Mouse (Mus musculus) hindbrain, embryonic 10.5 days (tissue): Measurements from ENCODE around the gene Asap3. TPM values are rescaled to one million over a fixed set of nuclear protein-coding genes. Genes with fewer than 3 reads are reported as not detected.

Source experiments
- DNase-seq: peaks from one replicate; pipeline ENCODE4 v3.0.0-alpha.2; 2017; ENCODE audit warnings: low spot score
- H3K27ac ChIP-seq: fragments of 300-500 bp; sonication (generic); 2 replicates; pipeline ENCODE4 v1.5.1; 2016; ENCODE audit warnings: mild to moderate bottlenecking, moderate library complexity
- H3K27me3 ChIP-seq: fragments of 300-500 bp; sonication (generic); 2 replicates; pipeline ENCODE4 v1.6.1; 2016; ENCODE audit warnings: mild to moderate bottlenecking; ENCODE audit not compliant: poor library complexity, insufficient read depth, severe bottlenecking
- H3K36me3 ChIP-seq: fragments of 300-500 bp; sonication (generic); 2 replicates; pipeline ENCODE4 v1.6.1; 2016; ENCODE audit warnings: mild to moderate bottlenecking, moderate library complexity
- H3K4me1 ChIP-seq: fragments of 300-500 bp; sonication (generic); replicated peaks from 2 replicates; pipeline ENCODE4 v1.6.1; 2016; ENCODE audit warnings: mild to moderate bottlenecking
- H3K4me3 ChIP-seq: fragments of 300-500 bp; sonication (generic); 2 replicates; pipeline ENCODE4 v1.5.1; 2016; ENCODE audit warnings: mild to moderate bottlenecking, moderate library complexity
- H3K9me3 ChIP-seq: fragments of 300-500 bp; sonication (generic); 2 replicates; pipeline ENCODE4 v1.6.1; 2016; ENCODE audit warnings: mild to moderate bottlenecking, moderate library complexity
- WGBS: fragments of 180-500 bp; shearing (Covaris S2); methylation state at CpG from one replicate; pipeline ENCODE4 v1.1.7; 2016; 5-methylcytosine and 5-hydroxymethylcytosine counted together
- polyA plus RNA-seq: library from polyadenylated mRNA; unstranded; fragments of >200 nt; fragmentation: Nextera tagmentation; extraction: Ambion mirVana; gene quantifications from 2 replicates; pipeline ENCODE4 v1.2.1, GENCODE M21; 2016

Asap3 gene
- polyA plus RNA-seq, 1 experiment from 2014 or later: 6.5 TPM

DNA sequence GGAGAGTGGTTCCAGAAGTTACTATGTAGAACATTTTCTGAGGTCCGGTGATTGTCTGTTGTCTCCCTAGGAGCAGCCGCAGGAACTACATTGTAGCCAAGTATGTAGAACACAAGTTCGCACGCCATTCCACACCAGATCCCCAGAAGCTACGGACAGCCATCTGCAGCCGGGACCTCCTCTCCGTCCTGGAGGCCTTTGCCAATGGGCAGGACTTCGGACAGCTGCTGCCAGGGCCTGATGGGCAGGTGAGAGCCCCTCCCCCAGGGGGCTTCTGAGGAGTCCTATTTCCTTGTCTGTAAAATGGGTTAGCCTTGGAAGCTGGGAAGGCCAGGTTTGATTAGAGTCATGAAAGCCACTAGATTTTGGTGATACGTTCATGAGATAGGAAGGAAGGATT lies 32.9 kb downstream of the Asap3 start:
- H3K36me3 ChIP-seq: peaks cover 7% of the 10 kb centered on the region
- peaks cover 87% of the 10 kb centered on the region for H3K27me3 ChIP-seq
- no peak for DNase-seq
- H3K9me3 ChIP-seq: no peaks in the 10 kb centered on the region
- H3K4me1 ChIP-seq: peaks cover 45% of the 10 kb centered on the region
- H3K27ac ChIP-seq: no peak overlapping the region
- 68% methylated on average over 9 of the region's 9 CpGs for WGBS
- no peak overlapping the region for H3K4me3 ChIP-seq

DNA sequence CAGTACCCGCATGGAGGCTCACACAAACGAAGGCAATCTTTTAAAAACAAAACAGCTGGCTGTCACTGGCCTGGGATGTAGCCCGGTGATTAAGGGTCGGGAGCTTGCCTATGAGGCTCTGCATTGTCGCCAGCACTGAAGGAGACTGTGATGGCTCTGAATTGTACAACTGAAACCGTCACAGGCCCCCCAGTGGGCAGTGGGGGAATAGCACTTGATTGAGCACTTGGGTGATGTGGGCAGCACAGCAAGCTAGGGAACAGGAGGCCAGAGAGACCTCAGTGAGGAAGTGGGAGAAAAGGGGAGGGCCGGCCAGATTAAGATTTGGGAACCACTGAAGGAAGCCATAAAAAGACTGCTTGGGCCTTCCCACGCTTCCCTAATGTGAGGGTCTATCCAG lies 33.5 kb downstream of the Asap3 start:
- 23% methylated on average over 8 of the region's 8 CpGs for WGBS
- Histone ChIP-seq H3K4me3 (no peak overlapping the region), H3K4me1 (peaks cover 43% of the 10 kb centered on the region), H3K27ac (no peak overlapping the region), H3K27me3 (peaks cover 87% of the 10 kb centered on the region), H3K36me3 (peaks cover 4% of the 10 kb centered on the region), H3K9me3 (no peaks in the 10 kb centered on the region)
- peak; percentile 81 for DNase-seq

DNA sequence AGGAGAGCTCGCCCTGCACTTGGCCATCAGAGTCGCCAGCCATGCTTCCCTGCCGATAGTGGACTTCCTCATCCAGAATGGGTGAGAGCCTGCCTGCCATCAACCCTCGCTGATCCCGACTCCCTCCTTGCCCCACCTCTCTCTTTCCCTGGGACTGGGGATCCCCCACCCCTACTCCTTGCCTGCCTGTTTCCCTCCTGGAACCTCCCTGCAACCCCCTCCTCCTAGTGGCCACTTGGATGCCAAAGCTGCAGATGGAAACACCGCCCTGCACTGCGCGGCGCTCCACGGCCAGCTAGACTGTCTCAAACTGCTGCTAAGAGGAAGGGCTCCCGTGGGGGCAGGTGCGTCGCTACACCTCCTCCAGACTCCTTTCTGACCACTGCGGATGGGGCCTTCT lies 34.0 kb downstream of the Asap3 start:
- Histone ChIP-seq H3K27me3 (peaks cover 92% of the 10 kb centered on the region), H3K4me1 (peaks cover 43% of the 10 kb centered on the region), H3K4me3 (no peak overlapping the region), H3K36me3 (peaks cover 4% of the 10 kb centered on the region), H3K9me3 (no peaks in the 10 kb centered on the region), H3K27ac (0 out of 2 replicates have a peak overlapping the region, but pooled peaks have one; percentile 53)
- no peak for DNase-seq
- 66% methylated on average over 14 of the region's 14 CpGs for whole genome bisulfite sequencing

DNA sequence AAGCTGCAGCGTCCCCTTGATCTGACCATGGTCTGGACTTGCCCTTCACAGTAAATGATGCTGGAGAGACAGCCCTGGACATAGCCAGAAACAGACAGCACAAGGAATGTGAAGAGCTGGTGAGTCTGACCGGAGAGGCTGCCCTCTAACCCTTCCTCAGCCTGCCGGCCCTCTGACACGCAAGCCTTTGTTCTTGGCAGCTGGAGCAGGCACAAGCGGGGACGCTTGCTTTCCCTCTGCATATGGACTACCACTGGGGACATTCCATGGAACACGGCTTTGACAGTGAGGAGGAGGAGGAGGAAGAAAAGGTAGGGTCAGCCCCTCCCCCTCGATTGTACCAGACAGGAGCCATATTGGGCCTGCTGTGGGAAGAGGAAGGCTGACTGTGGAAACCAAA lies 34.8 kb downstream of the Asap3 start:
- peak overlapping the region; percentile 74 for H3K27ac ChIP-seq
- peak overlapping the region; percentile 21 for H3K4me3 ChIP-seq

DNA sequence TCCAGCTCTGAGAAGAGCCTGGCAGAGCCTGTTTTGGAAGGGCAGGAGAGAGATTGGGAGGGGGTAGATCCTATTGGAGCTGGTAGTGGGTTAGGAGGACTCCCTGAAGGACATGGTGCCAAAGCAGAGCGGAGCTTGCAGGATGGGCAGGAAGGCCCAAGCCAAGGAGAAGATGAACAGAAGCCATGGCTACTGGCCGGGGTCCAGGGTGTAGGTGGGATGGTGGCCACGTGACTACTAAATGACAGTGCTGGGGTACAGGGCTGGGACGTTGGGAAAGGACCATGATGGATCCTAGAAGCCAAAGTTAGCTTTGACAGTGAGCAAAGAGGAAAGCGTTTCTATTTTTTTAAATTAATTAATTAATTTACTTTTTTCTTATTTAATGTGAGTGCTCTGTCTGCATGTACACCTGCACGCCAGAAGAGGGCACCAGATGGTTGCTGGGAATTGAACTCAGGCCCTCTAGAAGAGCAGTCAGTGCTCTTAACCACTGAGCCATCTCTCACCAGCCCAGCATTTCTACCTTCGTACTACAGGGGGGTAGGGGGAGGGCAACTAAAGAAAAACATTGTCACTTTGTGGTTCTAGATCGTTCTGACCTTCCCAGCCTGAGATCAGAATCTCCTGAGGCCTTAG lies 36.0 kb downstream of the Asap3 start:
- Histone ChIP-seq H3K9me3 (no peaks in the 10 kb centered on the region), H3K36me3 (peaks cover 4% of the 10 kb centered on the region), H3K27ac (no peak overlapping the region), H3K27me3 (peaks cover 98% of the 10 kb centered on the region), H3K4me3 (no peak overlapping the region), H3K4me1 (peaks cover 60% of the 10 kb centered on the region)
- DNase-seq: peak; percentile 22
- 45% methylated on average over 8 of the region's 8 CpGs for WGBS

More for the DNA sequence above, 34.8 kb downstream of the Asap3 start:
- H3K4me1 ChIP-seq: peaks cover 48% of the 10 kb centered on the region
- H3K27me3 ChIP-seq: peaks cover 98% of the 10 kb centered on the region
- WGBS: 26% methylated on average over 8 of the region's 8 CpGs
- peaks cover 4% of the 10 kb centered on the region for H3K36me3 ChIP-seq
- peak; percentile 72 for DNase-seq
- H3K9me3 ChIP-seq: no peaks in the 10 kb centered on the region

DNA sequence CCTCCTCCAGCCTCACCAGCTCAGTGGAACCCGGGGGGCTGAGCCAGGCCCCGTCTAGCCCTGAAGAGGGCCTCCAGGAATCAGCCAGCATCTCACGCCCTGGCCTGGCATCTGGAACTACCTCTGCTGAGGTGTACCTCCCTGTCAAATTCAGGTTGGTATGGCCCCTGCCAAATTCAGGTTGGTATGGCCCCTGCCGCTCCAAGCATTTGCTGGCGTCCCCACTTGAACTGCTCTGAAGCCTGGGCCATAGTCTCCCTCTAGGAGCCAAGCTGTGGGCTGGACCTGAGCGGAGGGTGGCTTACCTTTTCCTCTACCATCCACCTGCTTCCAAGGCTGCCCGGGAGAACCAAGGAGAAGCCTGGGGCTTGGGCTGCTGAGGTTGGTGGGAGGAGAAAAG lies 36.6 kb downstream of the Asap3 start:
- peaks cover 60% of the 10 kb centered on the region for H3K4me1 ChIP-seq
- H3K4me3 ChIP-seq: no peak overlapping the region
- H3K27ac ChIP-seq: no peak overlapping the region
- peaks cover 98% of the 10 kb centered on the region for H3K27me3 ChIP-seq
- H3K9me3 ChIP-seq: no peaks in the 10 kb centered on the region
- no peak for DNase-seq
- H3K36me3 ChIP-seq: peaks cover 4% of the 10 kb centered on the region
- WGBS: 83% methylated on average over 7 of the region's 7 CpGs

DNA sequence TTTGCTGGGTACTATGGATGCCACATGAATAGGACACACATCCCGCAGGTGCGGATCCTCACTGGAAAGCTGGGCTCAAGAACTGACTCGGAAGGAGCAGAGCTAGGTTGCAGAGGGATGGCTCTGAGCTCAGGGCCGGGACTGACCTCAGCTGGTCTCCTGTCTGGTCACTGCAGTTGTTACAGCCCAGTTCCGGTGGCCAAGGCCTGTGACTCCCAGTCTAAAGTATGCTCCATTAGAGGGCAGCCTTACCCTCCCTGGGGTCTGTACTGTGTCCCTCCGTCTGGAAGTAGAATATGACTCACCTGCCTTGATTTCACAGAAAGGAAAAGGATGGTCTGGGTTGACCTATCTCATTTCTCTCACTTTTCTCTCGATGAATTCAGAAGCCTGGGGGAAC lies 38.0 kb downstream of the Asap3 start:
- 67% methylated on average over 7 of the region's 7 CpGs for WGBS
- Histone ChIP-seq H3K27me3 (peaks cover 98% of the 10 kb centered on the region), H3K4me1 (peaks cover 64% of the 10 kb centered on the region)

DNA sequence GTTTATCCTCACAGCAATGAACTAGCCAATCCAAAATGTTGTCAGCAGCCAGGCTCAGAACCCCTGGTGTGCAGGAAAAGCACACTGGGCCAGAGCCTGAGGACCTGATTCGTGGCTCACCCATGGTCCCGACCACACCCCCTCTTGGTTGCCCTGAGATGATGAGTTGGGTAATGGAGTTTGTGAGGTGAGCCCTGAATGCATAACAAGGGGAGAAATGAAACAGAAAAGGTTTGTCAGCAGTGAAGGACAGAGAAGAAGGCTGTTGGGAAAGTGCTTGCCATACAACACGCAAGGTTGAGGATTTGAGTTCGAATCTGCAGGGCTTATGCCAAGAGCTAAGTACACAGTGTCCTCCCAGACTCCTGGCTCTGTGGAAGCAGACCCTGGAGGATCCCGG lies 39.5 kb downstream of the Asap3 start:
- 30% methylated on average over 5 of the region's 5 CpGs for WGBS
- no peaks in the 10 kb centered on the region; the same call in 1 of the 2 replicates for H3K36me3 ChIP-seq
- peaks cover 54% of the 10 kb centered on the region for H3K4me1 ChIP-seq
- H3K27ac ChIP-seq: no peak overlapping the region
- DNase-seq: no peak
- peaks cover 98% of the 10 kb centered on the region for H3K27me3 ChIP-seq
- H3K4me3 ChIP-seq: no peak overlapping the region
- H3K9me3 ChIP-seq: no peaks in the 10 kb centered on the region

More for the DNA sequence above, 38.0 kb downstream of the Asap3 start:
- Histone ChIP-seq H3K27ac (no peak overlapping the region), H3K4me3 (no peak overlapping the region), H3K36me3 (peaks cover 4% of the 10 kb centered on the region), H3K9me3 (no peaks in the 10 kb centered on the region)
- no peak for DNase-seq

DNA sequence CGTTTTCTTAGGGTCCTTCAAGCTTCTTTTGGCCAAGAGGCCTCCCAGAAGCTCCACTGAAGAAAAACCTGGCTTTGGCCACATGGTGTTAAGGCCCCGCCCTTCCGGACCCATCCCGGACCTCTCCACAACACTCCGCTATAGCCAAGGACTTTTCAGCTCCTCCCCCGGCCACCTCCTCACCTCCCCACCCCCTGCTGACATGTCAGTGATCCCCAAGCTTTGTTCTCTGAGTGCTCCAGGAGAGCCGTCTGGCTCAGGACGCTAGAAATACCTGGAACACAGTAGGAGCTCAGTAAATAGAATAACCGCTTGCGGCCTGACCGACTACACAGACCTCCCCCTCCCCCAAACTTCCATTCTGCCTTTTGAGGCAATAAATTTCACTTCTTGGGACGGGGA lies 40.4 kb downstream of the Asap3 start:
- WGBS: under 1% methylated on average over 12 of the region's 12 CpGs
- peaks cover 98% of the 10 kb centered on the region for H3K27me3 ChIP-seq
- H3K4me1 ChIP-seq: peaks cover 45% of the 10 kb centered on the region
- peak overlapping the region; percentile 55; the same call in 1 of the 2 replicates for H3K4me3 ChIP-seq
- peak; percentile 25 for DNase-seq
- H3K36me3 ChIP-seq: no peaks in the 10 kb centered on the region; the same call in 1 of the 2 replicates
- no peaks in the 10 kb centered on the region for H3K9me3 ChIP-seq
- H3K27ac ChIP-seq: no peak overlapping the region

DNA sequence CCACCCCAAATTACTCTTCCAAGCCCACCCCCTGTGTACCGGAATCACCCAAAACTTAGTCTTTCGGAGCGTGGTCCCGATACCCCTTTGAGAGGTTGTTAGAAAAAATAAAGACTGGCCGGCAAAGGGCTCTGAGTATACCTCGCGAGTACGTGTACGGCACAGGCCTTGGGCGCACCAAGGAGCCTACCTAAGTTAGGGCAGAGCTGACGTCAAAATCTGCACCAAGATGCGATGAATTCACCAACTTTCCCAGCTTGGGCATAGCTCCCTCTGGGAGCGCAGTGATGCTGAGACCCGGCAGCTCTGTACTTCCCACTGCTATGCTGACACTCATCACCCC lies 41.2 kb downstream of the Asap3 start:
- DNase-seq: no peak
- H3K36me3 ChIP-seq: no peaks in the 10 kb centered on the region; the same call in 1 of the 2 replicates
- H3K4me1 ChIP-seq: peaks cover 39% of the 10 kb centered on the region
- H3K27me3 ChIP-seq: peaks cover 100% of the 10 kb centered on the region
- peak overlapping the region; percentile 55 for H3K4me3 ChIP-seq
- no peaks in the 10 kb centered on the region for H3K9me3 ChIP-seq
- 1% methylated on average over 14 of the region's 14 CpGs for WGBS
- H3K27ac ChIP-seq: no peak overlapping the region; the same call in 1 of the 2 replicates

DNA sequence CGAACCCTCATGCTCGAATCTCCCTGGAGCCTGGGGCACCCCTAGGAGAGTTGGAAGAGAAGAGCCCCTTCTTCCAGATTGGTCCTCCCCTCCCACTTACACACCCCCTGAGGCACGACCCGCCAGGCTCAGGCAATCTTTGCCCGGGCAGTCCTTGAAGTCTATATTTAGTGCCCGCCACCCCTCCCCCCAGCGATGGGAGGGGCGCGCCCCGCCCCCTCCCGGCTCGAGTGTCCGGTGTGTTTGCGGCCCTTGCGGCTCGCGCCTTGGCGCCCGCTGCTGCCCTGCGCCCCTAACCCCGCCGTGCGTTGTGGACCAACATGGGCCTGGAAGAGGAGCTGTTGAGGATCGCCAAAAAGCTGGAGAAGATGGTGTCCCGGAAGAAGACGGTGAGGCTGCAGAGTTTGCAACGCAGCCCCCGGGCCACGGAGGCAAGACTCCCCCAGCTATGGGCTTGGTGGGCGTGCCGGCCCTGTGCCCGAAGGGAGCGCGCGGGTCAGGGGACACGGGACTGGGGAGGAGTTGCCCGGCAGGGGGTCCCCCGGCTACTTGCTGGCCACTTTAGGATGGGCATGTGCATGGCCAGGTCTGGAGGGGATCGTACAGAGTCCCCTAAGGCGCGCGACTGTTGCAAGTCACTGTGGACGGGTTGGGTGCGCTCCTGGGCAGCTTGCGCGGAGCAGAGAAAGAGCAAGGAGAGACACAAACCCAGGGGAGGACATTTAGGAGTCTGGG lies 41.7 kb downstream of the Asap3 start, which contains the start of gene Tcea3:
Tcea3 (plus strand) TSS at position 1 of the 735 bp plus-strand sequence.
- no peaks in the 10 kb centered on the region; the same call in 1 of the 2 replicates for H3K36me3 ChIP-seq
- under 1% methylated on average over 46 of the region's 46 CpGs for WGBS
- H3K27me3 ChIP-seq: peaks cover 99% of the 10 kb centered on the region
- H3K9me3 ChIP-seq: no peaks in the 10 kb centered on the region
- H3K27ac ChIP-seq: peak within 1 kb of the TSS; percentile 14
- peaks cover 39% of the 10 kb centered on the region for H3K4me1 ChIP-seq
- peak; percentile 55 for DNase-seq
- peak within 1 kb of the TSS; percentile 55 for H3K4me3 ChIP-seq

DNA sequence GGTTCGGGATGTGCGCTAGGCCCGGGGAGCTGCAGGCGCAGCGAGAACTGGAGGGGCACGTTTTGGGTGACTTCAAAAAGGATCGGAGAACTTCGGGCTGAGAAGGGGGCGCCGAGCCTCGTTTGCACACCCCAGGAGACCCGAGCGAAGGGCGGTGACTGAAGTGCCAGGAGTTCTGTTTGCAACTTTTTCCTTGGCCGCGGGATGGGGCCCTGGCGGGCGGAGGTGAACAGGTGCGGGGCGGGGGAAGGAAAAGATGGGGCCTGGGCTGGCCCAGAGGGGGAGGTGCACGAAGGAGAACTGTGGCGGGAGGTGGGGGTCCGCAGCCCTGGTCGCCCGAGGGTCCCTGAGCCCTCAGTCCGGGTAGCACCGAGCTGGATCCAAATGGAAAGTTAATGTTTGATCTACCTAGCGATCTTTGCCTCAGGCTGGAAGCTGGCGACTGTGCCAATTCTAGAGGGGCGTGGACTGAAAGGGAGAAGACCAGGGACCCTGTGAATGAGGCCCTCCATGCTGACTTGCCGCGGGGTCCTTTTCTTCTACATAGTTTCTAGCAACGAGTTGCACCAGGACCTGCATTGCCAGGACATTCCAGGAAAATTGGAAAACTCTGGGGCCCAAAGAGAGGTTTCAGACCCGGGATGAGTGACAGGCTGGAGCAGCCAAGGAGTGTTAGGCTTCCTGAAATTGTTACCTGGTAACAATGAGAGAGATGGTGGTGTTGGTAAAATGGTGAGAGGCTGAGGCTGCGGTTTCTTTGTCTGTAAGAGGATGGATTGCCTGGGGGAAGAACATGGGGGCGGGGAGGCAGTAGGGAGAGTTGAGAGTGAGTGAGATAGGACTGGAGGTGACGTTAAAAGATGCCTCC lies 42.5 kb downstream of the Asap3 start:
- Histone ChIP-seq H3K4me1 (peaks cover 39% of the 10 kb centered on the region), H3K27ac (peak overlapping the region; percentile 14; the same call in 1 of the 2 replicates), H3K4me3 (peak overlapping the region; percentile 55), H3K27me3 (peaks cover 91% of the 10 kb centered on the region), H3K36me3 (no peaks in the 10 kb centered on the region; the same call in 1 of the 2 replicates), H3K9me3 (no peaks in the 10 kb centered on the region)
- DNase-seq: peak; percentile 21
- under 1% methylated on average over 37 of the region's 37 CpGs for WGBS
